Mouse (Mus musculus) gastrocnemius, adult 18-20 months (tissue): ENCODE measurements around the gene Hist1h3g. TPM values are rescaled to one million over a fixed set of nuclear protein-coding genes. Genes with fewer than 3 reads are reported as not detected.
"Not testable (repeated sequence)": the region's sequence is repeated elsewhere in the genome, so short reads cannot be mapped to it uniquely, and the experiment has no call there.

Experiments used
- DNase-seq: peaks from one replicate; pipeline ENCODE4 v3.0.0; 2021; ENCODE audit warnings: low spot score
- total RNA-seq, 2 experiments: library from RNA; stranded (reverse); gene quantifications; 2 replicates each; pipeline ENCODE4 v1.2.3; 2021

Hist1h3g gene
- total RNA-seq, 2 experiments from 2014 or later = 0.55 to 0.57 TPM

DNA sequence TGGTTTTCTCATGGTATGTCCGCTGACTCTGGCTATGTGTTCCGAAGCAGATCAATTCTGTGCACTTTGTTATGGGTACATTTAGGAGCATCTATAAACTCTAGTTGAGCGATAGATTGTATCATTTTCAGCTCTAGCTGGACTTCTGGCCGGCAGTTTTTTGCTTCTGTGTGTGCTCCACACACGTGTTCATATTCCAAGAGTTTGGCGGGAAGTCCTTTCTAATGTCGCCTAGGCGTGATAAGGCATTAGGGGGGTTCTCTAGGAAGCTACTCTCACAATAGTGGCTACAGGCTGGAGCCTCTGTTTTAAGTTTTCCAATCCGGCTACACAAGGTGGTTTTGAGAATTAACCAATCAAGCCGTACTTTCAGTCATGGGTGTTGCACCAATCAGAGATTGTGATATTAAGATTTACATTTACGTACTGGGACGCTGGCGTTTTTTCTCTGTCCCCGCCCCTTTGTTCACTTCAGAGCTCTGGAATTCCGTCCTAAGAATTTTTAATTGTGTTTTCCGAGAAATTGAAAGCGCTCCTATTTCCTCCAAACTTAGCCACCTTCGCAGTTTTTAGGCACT, 20.7 kb downstream of the Hist1h3g start:
- DNase-seq = peak; percentile 62

DNA sequence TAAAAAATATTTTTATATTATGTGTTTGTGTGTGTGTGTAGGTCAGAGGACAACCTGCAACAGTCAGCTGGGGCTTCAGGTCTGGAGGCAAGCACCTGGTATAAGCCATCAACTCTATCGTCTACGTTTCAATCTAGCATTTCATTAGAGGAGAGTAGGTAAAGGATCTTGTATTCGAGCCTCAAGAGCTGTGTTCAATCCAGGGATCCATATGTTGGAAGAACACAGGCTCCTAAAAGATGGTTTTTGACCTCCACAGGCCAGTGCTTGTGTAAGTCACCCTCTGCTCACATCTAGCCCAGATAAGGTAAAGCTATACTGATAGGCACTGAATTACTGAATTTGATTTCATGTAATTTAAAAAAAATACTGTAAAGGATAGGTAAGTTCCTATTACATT, 21.7 kb downstream of the Hist1h3g start:
- no peak for DNase-seq

DNA sequence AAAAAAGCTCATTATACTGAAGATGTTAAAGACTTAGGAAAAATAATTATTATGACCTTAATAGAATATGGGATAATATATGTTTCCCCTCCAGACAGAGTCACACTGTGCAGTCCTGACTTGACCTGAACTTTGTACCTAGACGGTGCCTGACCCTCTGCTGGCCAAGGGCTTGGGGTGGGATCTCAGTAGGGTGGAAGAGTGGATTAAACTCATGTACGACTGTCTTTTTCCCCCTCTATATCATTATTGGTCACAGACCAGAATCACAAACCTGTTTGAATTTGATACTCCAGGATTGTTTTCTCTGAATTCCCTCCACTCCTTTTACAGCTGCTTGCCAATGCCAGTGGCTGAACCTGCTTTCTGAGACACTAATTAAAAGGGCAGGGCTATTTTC, 25.5 kb downstream of the Hist1h3g start:
- not testable (repeated sequence) for DNase-seq

DNA sequence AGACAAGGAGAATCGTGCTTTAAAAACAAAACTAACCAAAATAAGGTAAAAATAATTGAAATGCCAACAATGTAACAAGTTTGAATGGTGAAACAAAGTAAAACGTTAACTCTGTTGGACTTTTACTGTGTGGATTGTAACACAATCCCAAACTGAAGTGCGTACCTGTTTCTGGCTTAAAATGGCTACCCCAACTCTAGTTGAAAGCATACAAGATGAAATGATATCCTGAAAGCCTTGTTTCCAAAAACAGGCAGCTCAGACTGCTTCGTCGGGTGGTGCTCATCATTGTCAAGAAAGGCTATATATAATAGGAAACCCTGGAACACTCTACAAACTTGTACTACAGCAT, 26.3 kb downstream of the Hist1h3g start:
- DNase-seq = not testable (repeated sequence)

DNA sequence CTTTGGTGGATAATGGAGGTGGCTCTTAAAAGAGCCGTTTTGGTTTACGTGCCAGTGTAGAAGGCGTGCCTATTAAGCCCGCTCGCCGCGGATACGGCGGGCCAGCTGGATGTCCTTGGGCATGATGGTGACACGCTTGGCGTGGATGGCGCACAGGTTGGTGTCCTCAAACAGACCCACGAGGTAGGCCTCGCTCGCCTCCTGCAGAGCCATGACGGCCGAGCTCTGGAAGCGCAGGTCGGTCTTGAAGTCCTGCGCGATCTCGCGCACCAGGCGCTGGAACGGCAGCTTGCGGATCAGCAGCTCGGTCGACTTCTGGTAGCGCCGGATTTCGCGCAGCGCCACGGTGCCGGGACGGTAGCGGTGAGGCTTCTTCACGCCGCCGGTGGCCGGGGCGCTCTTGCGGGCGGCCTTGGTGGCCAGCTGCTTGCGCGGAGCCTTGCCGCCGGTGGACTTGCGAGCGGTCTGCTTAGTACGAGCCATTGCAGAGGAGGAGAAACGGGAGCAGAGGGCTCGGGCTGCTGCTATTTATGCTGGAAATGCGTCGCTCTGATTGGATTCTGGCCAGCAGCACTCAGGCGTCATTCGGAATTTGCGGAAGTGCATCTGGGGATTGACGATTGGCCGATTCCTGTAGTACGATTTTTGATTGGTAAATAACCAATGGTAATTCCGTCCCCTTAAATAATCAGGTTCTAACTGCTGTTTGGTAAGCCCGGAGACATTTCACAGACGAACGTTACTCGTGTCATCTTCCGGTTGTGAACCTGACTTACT, 26.8 kb downstream of the Hist1h3g start, which contains the start of gene Hist1h3e:
TSS of gene Hist1h3e (minus strand) at position 487 of the 777 bp plus-strand sequence.
- peak; percentile 91 for DNase-seq

DNA sequence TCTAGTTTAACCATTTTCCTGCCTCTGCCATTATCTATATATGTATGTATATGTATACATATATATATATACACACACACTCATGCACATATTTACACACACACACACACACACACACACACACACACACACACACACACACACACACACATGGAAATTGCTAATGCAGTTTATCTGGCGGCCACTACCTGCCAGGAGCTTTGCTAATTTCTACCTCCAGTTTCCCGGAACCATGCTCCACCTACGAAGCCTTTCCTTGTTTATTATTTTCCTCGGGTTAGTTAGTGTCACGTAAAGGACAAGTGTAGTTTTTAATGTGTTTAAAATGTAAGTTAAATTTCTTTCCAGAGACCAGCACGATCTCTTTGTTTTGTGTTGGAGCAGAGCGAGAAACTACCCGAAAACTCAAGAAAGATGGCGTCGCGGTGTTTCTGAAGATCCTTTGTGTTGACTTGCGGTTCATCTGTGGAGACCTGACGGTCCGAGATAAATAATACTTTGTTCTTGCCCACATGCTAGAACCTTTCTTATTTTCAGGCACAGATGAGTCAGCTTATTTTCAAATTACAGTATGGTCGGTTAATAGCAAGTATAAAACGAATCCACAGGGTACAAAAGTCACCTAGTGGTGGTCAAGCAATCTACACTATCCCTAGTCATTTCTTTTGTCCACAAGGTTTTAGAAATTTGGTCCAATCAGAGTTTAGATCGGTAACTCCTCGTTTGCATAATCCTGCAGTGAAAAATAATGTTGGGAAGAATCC, 27.7 kb downstream of the Hist1h3g start:
- DNase-seq = peak; percentile 25

DNA sequence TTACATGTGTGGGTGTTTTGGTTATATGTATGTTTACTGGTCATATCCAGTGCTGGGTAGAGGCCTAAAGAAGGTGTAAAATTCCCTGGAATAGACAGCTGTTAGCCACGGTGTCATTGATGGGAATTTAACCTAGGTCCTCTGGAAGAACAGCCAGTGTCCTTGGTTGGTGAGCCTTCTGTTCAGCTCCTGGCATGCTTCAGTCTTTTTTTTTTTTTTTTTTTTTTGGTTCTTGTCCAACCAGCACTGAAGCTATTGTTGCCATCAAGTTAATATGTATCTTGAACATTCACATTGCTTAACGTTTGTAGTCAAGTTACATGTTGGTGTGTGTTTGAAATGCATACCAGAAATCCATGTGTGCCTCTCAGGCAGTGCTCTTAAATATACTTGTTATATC, 29.3 kb downstream of the Hist1h3g start:
- DNase-seq = no peak

DNA sequence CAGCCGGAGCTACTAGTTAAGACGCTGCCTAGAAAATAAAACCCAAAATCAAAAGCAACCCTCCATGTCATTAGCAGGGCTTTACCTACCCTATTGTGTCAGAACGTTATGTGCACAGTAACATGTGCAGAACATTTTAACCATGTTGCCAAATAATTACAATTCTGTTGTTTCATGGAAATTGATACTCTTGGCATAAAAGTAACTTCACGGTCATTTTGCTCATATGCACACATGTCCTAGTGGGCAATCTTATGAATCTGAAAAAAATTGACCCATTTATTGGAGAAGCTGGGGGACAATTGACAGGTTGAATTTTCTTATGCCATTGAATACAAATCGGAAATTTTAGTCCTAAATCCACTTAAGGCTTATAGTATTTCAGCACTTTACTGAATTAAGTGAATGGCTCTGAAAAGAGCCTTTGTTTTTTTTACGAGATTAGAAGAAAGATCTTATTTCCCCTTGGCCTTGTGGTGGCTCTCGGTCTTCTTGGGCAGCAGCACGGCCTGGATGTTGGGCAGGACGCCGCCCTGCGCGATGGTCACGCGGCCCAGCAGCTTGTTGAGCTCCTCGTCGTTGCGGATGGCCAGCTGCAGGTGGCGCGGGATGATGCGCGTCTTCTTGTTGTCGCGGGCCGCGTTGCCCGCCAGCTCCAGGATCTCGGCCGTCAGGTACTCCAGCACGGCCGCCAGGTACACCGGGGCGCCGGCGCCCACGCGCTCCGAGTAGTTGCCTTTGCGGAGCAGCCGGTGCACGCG, 35.2 kb downstream of the Hist1h3g start:
- DNase-seq = not testable (repeated sequence)

DNA sequence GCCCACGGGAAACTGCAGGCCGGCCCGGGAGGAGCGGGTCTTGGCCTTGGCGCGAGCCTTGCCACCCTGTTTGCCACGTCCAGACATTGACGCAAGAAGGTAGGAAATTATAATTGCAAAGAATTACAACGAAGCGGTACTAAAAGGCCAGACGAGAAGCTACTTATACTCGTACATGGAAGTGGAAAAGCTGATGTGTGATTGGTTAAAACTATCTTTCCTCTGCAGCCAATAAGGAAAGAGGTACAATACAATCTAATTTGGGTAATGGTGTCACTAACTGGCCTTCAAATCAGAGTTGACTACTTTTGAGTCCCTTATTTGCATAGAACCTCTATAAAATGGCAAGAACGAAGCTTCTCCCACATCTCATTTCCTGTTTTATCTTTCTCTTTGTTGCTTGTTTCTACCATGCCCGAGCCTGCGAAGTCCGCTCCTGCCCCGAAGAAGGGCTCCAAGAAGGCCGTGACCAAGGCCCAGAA, 35.8 kb downstream of the Hist1h3g start, which contains the start of the genes Hist1h2ae and Hist1h2bg:
TSS of gene Hist1h2ae (minus strand) at position 199 of the 482 bp plus-strand sequence.
TSS of gene Hist1h2bg (plus strand) at position 375 of the 482 bp plus-strand sequence.
- peak; percentile 52 for DNase-seq

DNA sequence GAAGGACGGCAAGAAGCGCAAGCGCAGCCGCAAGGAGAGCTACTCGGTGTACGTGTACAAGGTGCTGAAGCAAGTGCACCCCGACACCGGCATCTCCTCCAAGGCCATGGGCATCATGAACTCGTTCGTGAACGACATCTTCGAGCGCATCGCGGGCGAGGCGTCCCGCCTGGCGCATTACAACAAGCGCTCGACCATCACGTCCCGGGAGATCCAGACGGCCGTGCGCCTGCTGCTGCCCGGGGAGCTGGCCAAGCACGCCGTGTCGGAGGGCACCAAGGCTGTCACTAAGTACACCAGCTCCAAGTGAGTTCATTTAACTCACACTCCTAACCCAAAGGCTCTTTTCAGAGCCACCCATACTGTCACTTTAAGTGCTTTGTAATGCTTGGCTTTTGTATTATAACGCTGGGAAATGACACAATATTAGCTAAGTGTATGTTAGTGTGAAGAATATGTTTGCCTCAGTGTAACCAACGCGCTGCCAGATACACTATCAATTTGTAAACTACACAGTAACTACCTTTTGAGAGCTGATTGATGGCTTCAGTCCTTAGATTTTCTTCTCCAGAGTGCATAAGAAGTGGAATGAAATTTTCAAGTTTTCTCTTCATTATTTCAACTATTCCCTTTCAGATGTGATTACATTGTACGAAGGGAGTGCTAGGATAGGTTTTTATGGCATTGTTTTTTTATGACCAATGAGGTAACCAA, 36.4 kb downstream of the Hist1h3g start:
- DNase-seq = not testable (repeated sequence)

DNA sequence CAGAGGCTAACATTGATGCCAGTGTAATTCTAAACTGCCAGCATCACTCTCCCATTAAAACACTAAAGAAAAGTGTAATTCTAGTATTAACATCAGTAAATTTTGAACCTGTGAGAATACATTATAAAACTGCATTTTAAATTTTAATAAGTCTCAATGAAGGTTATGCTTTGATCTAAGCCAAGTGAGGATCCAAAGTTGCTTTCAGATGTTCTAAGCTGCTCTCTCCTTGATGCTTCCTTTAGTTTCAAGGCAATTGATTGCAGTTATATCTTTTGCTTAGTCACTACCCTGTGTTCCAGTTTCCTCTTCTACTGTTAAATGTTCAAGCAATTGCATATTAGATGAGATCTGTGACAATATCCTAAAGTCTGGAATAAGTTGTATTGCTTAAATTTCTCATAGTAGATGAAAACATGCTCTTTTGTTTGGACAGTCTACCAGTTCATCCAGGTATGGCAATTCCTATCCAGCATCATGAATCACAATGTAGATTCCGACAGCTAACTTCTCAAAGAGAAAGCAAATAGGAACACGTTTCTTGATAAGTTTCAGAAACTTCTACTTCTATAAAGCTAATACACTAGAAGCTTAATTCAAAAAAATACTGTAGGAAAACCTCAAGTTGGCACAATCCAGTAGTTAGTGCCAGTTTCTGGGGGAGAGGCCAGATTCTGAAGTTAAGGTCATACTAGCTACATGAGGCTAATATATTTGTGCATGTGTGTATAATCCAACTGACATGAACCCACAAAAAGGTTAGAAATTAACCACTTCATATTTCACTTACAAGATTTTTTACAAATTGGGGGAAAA, 37.2 kb downstream of the Hist1h3g start:
- no peak for DNase-seq

DNA sequence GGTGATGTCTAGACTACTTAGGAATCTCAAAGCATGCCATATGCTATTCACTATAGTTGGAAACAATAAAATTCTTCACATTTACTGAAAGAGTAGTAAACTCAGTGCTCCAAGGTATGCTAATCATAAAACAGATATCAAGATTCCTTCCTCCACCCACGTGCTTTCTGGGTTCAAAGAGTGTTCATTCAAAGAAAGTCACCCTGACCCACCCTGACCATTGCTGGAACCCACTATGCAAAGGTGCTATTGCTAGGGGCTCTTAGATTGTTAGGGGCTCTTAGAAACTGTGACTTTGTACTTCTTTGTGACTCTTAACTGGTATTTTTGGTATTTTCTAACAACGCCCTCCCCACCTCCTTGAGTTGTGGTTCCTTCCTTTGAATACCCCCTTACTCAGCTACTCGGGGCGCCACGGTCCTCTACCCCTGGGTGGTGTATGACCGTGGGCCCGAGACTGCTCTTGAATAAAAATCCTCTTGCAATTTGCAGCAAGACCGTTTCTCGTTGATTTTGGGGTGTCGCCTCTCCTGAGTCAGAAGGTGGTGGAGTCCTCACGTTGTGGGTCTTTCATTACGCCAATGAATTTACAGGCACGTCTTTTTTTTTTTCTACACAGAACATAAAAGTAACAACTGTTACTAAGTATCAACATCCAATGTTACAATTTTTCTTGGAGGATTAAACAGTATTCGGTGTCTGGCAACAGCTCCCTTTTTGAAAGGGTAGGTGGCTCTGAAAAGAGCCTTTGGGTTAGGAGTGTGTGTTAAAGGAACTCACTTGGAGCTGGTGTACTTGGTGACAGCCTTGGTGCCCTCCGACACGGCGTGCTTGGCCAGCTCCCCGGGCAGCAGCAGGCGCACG, 38.0 kb downstream of the Hist1h3g start:
- not testable (repeated sequence) for DNase-seq

DNA sequence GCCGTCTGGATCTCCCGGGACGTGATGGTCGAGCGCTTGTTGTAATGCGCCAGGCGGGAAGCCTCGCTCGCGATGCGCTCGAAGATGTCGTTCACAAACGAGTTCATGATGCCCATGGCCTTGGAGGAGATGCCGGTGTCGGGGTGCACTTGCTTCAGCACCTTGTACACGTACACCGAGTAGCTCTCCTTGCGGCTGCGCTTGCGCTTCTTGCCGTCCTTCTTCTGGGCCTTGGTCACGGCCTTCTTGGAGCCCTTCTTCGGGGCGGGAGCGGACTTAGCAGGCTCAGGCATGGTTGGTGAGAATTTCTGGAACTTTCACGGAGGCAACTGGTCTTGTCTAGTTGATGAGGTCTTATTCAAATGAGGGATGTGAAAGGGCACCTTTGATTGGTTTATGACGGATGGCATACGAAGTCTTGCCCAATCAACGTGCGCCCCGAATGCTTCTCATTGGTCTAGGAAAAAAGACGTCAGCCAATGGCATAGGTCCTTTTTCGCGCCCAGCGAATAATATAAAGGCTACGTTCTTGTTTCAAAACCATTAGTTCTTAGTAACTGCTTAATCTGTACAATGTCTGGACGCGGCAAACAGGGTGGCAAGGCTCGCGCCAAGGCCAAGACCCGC, 38.8 kb downstream of the Hist1h3g start, which contains the start of the genes Hist1h2bf and Hist1h2ad:
TSS of gene Hist1h2bf (minus strand) at position 299 of the 627 bp plus-strand sequence.
TSS of gene Hist1h2ad (plus strand) at position 484 of the 627 bp plus-strand sequence.
- DNase-seq = peak; percentile 64

DNA sequence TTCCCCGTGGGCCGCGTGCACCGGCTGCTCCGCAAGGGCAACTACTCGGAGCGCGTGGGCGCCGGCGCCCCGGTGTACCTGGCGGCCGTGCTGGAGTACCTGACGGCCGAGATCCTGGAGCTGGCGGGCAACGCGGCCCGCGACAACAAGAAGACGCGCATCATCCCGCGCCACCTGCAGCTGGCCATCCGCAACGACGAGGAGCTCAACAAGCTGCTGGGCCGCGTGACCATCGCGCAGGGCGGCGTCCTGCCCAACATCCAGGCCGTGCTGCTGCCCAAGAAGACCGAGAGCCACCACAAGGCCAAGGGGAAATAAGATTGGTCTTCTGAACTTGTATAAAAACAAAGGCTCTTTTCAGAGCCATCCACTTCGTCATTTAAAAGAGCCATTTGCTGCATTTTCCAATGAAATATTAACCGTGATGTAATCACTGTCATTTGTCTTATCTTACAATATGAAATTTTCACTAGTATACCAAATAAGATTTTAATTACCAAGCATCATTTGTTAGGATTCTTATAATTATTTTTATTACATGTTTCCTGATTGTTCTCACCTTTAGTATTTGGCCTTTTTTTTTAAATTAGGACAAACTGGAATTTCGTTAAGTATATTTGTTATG, 39.4 kb downstream of the Hist1h3g start:
- DNase-seq = not testable (repeated sequence)

DNA sequence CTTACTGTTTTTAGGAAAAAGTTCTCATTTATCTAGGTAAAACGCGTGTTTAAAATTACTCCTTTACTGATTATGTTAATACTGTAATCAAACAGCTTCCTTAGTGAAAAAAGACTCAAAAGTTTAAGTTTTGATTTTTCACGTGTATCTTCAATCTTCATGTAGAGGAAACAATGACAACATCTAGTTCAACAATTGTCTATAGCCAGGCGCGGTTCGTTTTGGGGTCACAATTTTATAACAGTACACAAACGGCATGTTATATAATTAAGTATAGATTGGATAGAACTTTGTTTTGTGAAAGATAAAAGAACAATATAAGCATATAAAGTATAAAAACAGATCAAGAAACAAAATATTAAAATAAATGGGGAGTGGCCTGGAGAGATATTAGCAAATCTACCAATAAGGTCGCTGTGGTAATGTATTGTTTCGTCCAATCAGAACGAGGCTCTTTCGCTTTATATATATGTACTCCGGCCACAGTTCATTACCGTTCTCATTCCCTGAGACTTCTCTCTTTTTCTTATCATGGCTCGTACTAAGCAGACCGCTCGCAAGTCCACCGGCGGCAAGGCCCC, 40.1 kb downstream of the Hist1h3g start, which contains the start of gene Hist1h3d:
TSS of gene Hist1h3d (plus strand) at position 493 of the 581 bp plus-strand sequence.
- DNase-seq = no peak

DNA sequence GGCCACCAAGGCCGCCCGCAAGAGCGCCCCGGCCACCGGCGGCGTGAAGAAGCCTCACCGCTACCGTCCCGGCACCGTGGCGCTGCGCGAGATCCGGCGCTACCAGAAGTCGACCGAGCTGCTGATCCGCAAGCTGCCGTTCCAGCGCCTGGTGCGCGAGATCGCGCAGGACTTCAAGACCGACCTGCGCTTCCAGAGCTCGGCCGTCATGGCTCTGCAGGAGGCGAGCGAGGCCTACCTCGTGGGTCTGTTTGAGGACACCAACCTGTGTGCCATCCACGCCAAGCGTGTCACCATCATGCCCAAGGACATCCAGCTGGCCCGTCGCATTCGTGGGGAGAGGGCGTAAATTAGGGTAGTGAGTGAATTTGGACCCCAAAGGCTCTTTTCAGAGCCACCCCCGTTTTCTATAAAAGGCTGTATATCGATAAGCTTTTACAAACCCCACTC, 40.7 kb downstream of the Hist1h3g start:
- DNase-seq = not testable (repeated sequence)

DNA sequence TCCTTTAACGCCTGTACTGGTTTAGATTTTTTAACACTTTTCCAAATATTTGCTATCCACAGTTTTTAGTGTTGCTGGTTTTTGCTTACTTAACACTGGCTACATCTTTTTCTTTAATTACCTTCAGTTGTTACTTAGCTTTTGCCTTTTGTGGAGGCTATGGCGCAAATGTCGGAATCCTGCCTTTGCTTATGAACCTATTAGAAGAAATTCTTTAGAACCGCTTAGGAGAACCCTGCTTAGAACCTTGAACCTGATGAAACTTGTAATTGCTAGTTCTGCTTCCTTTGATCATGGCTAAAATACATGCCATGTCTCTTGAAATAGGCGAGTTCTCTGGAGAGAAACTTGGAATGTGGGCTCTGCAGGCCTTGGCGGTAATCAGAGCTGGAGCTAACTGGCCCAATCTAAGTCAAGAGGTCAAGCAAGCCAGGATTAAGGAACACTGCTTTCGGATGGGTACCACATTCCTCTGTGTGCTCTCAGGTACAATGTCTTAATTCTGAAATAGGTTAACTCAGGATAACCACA, 41.2 kb downstream of the Hist1h3g start:
- no peak for DNase-seq
